Mouse (Mus musculus) intestine, postnatal 0 days (tissue): ENCODE measurements at regions not wholly inside any gene's neighbourhood (a gene's known extent, or its start where the extent isn't known, plus 50 kb on each side); places are given as distances from the start of the nearest gene placed in this dataset.

Experiments
- ATAC-seq: fragments of 200-750 bp; cut with Nextera tagmentation; 2 replicates; pipeline ENCODE4 v1.8.0; 2017; ENCODE audit warnings: mild to moderate bottlenecking, moderate TSS enrichment, moderate library complexity
- H3K27ac ChIP-seq: fragments of 300-500 bp; sonication (generic); 2 replicates; pipeline ENCODE4 v1.5.1; 2014; ENCODE audit warnings: mild to moderate bottlenecking, low read depth, low read length, moderate library complexity
- H3K27me3 ChIP-seq: fragments of 300-500 bp; sonication (generic); replicated peaks from 2 replicates; pipeline ENCODE4 v1.6.1; 2014; ENCODE audit warnings: low read length, mixed read lengths; ENCODE audit not compliant: control insufficient read depth, insufficient read depth
- H3K36me3 ChIP-seq: fragments of 300-500 bp; sonication (generic); 2 replicates; pipeline ENCODE4 v1.6.1; 2014; ENCODE audit warnings: mild to moderate bottlenecking, moderate library complexity; ENCODE audit not compliant: control insufficient read depth, insufficient read depth
- H3K4me1 ChIP-seq: fragments of 300-500 bp; sonication (generic); replicated peaks from 2 replicates; pipeline ENCODE4 v1.6.1; 2014; ENCODE audit warnings: antibody characterized with exemption, low read length, mixed read lengths; ENCODE audit not compliant: control insufficient read depth, insufficient read depth
- H3K4me2 ChIP-seq: fragments of 300-500 bp; sonication (generic); replicated peaks from 2 replicates; pipeline ENCODE4 v1.6.1; 2014; ENCODE audit warnings: low read depth, mild to moderate bottlenecking, moderate library complexity
- H3K4me3 ChIP-seq: fragments of 300-500 bp; sonication (generic); 2 replicates; pipeline ENCODE4 v1.5.1; 2014; ENCODE audit warnings: low read depth, low read length
- H3K9ac ChIP-seq: fragments of 300-500 bp; sonication (generic); 2 replicates; pipeline ENCODE4 v1.6.1; 2014; ENCODE audit warnings: mild to moderate bottlenecking, low read depth, low read length
- H3K9me3 ChIP-seq: fragments of 300-500 bp; sonication (generic); 2 replicates; pipeline ENCODE4 v1.6.1; 2016; ENCODE audit warnings: mixed run types; ENCODE audit not compliant: control insufficient read depth
- CTCF ChIP-seq: sonication (generic); IDR thresholded peaks from 2 replicates; pipeline ENCODE4 v1.5.1; 2016; ENCODE audit warnings: low read depth, mild to moderate bottlenecking, control low read depth, antibody characterized with exemption, moderate library complexity
- WGBS: fragments of 180-500 bp; shearing (Covaris S2); extraction: QIAGEN DNeasy Blood & Tissue Kit; methylation state at CpG from one replicate; pipeline ENCODE4 v1.1.7; 2014; 5-methylcytosine and 5-hydroxymethylcytosine counted together

DNA sequence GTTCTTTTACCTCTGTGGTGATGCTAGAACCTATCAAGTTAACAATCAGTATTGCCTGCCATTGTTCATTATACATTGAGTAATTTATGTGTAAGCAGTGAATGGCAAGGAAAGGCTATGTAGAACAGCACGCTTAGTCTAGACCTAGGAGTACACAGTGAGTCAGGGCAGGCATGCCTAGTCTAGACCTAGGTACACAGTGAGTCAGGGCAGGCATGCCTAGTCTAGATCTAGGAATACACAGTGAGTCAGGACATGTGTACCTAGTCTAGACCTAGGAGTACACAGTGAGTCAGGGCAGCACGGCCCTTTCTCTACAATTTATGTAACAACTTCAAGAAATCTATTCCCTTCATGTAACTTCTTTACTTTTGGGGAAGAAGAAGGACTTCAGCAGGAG is 347.2 kb downstream of the Tmem232 start:
- ATAC-seq: no peak
- 81% methylated on average over 2 of the region's 2 CpGs for WGBS
- no peak for TF ChIP-seq CTCF

DNA sequence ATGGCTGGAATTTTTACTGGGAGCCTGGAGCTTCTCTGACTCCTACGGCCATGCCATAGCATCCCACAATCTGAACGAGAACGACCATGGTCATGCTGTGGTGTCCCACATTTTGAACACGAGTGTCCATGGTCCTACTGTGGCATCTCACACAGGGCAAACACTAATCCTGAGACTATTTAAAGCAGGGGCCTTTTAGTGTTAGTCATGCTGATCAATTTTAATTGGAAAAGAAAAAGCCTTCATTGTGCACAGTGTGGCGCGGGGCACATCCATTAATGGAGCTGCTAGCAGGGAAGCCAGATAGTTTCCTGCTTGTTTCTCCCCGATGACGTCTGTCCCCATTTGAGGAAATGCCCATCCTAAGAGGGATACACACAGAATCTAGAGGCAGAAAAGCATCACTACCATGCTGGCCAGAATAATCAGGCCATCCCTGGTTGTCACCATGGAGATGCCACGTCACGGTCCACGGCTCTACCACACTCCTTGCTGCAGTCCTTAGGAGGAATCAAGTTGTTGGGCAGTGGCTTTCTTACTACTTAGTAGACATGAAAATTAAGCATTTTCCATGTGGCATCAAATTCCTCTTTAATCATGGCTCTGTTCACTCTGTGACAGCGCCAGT is 348.0 kb downstream of the Tmem232 start:
- H3K4me3 ChIP-seq: no peak overlapping the region
- H3K4me2 ChIP-seq: no peak overlapping the region
- no peaks in the 10 kb centered on the region for H3K4me1 ChIP-seq
- WGBS: 81% methylated on average over 12 of the region's 12 CpGs
- no peak for TF ChIP-seq CTCF
- H3K9ac ChIP-seq: no peak overlapping the region
- ATAC-seq: no peak
- no peaks in the 10 kb centered on the region for H3K9me3 ChIP-seq
- H3K27me3 ChIP-seq: no peaks in the 10 kb centered on the region
- no peaks in the 10 kb centered on the region for H3K36me3 ChIP-seq
- no peak overlapping the region for H3K27ac ChIP-seq

More for the DNA sequence above, 347.2 kb downstream of the Tmem232 start:
- no peaks in the 10 kb centered on the region for H3K9me3 ChIP-seq
- H3K27me3 ChIP-seq: no peaks in the 10 kb centered on the region
- H3K4me1 ChIP-seq: no peaks in the 10 kb centered on the region
- H3K4me3 ChIP-seq: no peak overlapping the region
- no peak overlapping the region for H3K4me2 ChIP-seq
- H3K27ac ChIP-seq: no peak overlapping the region
- no peaks in the 10 kb centered on the region for H3K36me3 ChIP-seq
- no peak overlapping the region for H3K9ac ChIP-seq

DNA sequence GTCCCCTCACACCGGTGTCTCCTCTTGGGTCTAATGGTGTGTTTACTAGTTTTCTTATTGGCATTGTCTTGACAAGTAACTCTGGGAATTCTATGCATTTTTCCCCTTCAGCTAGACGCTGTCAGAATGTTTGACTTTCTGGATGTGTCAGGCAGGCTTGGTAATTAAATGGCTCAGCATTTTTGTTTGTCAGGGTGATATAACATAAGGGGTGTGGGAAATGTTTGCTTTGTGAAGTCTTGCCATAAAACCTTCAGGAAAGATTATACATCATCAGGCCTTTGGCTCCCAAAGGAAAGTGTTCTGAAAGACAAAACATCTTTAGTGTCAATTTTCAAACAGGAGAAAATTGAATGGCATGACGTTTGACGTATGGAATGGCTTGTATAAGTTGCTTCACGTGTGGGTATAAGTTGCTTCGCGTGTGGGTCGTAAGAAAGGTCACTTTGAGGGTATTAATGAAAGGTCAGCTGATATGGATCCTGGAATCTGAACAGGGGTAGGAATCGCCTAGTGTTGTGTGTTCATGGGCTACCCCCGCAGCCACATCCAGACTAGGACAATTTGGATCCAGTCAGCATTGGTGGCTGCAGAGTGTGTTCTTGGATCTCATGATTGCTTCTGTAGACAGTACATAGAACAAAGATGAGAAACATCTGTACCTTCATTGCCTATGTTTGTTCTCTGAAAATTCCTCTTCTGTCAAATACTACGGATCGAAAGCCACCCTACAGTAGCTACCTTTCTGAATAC is 349.6 kb downstream of the Tmem232 start:
- Histone ChIP-seq H3K9ac (no peak overlapping the region), H3K4me1 (no peaks in the 10 kb centered on the region), H3K27me3 (no peaks in the 10 kb centered on the region), H3K27ac (no peak overlapping the region), H3K36me3 (no peaks in the 10 kb centered on the region), H3K9me3 (no peaks in the 10 kb centered on the region), H3K4me2 (no peak overlapping the region), H3K4me3 (no peak overlapping the region)
- ATAC-seq: no peak
- TF ChIP-seq CTCF: no peak
- WGBS: 27% methylated on average over 12 of the region's 12 CpGs

DNA sequence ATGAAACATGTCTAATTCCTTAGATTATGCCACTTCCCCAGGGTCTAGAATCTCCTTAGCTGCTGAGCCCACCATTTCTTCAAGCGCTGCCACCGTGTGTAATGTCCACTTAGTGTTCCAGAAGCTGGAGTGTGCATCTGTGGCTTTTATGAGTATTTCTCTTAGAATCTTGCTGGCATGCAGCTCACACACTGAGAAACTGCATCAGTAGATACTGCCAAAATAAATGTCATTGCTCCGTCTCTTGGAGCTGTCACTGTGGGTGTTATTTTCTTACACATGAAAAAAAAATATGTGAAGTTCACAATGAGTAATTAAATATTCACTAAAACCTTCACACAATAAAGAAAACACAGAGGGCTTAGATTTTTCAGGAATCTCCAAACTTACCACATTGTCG is 345.3 kb upstream of the 4930583I09Rik start:
- Histone ChIP-seq H3K4me2 (no peak overlapping the region), H3K4me3 (no peak overlapping the region), H3K27me3 (no peaks in the 10 kb centered on the region), H3K9ac (no peak overlapping the region), H3K9me3 (no peaks in the 10 kb centered on the region), H3K4me1 (no peaks in the 10 kb centered on the region), H3K27ac (no peak overlapping the region), H3K36me3 (no peaks in the 10 kb centered on the region)
- WGBS: 80% methylated on average over 4 of the region's 4 CpGs
- no peak for TF ChIP-seq CTCF
- ATAC-seq: no peak

DNA sequence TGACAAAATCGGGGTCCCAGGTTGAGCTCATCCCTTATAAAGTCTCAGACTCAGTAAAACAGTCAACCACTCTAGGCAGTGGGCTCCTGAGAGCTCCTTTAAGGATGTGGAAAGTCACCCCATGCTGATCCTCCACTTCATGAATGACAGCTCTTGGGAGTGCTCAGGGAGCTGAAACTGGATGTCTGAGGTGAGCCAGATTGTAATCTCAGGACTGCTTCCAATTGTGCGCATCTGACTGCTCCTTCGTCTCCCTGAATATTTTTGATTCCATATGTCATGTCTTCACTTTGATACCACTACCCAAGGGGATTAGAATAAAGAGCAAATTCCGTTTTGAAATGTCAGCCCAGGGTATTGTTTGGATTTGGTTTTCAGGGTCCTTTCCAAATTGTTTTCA is 339.9 kb upstream of the 4930583I09Rik start:
- Histone ChIP-seq H3K27ac (no peak overlapping the region), H3K36me3 (no peaks in the 10 kb centered on the region), H3K9ac (no peak overlapping the region), H3K4me2 (no peak overlapping the region), H3K9me3 (no peaks in the 10 kb centered on the region), H3K27me3 (no peaks in the 10 kb centered on the region), H3K4me3 (no peak overlapping the region), H3K4me1 (no peaks in the 10 kb centered on the region)
- no peak for ATAC-seq
- TF ChIP-seq CTCF: no peak
- WGBS: 79% methylated on average over 4 of the region's 4 CpGs

DNA sequence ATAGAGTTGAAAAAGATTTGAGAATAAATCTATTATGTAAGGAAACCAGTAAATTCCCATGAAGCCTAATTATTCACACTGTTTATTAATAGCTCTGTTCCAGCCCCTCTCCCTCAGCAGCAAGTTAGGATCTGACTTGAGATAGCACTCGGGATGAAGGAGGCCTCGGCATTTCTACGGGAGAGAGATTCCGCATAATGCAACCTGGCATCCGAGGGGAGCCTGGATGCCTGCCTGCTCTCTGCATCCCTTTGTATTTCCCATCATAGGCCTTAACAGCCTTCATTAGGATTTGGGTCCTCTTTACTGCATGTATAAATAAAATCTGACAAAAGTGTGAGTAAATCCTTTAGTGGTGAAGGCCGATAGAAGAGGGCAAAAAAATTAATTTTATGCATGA is 338.2 kb upstream of the 4930583I09Rik start:
- Histone ChIP-seq H3K4me2 (no peak overlapping the region), H3K9ac (no peak overlapping the region), H3K27ac (no peak overlapping the region), H3K4me3 (no peak overlapping the region), H3K9me3 (no peaks in the 10 kb centered on the region), H3K4me1 (no peaks in the 10 kb centered on the region), H3K36me3 (no peaks in the 10 kb centered on the region), H3K27me3 (no peaks in the 10 kb centered on the region)
- no peak for TF ChIP-seq CTCF
- 92% methylated on average over 6 of the region's 6 CpGs for WGBS
- no peak for ATAC-seq
